Mouse (Mus musculus): ENCODE data around the gene Cabp1. TPM values are rescaled to one million over a fixed set of nuclear protein-coding genes. Genes with fewer than 3 reads are reported as not detected.

Gene Cabp1
- polyA plus RNA-seq, 1 experiment from 2014 or later, result 1.1 TPM

- peaks cover 47% of the 10 kb centered on the region for H3K4me1 ChIP-seq (replicated peaks)
- WGBS, result 38% methylated on average over 12 of the region's 12 CpGs
- no peak for ATAC-seq (ENCODE audit: insufficient number of reproducible peaks, insufficient read depth, low FRiP score, low TSS enrichment, low read depth)
Observed at GRCm38 (mm10) chr5:115159165-115159564, 35.0 kb downstream of the Cabp1 start.

GRCm38 (mm10) chr5:115158040-115158983, 35.9 kb downstream of the Cabp1 start, which contains the start of gene Mlec:
Gene Mlec (minus strand): TSS chr5:115158179.
- WGBS, result under 1% methylated on average over 71 of the region's 78 CpGs
- peaks cover 53% of the 10 kb centered on the region for H3K4me1 ChIP-seq (replicated peaks)

More at GRCm38 (mm10) chr5:115159165-115159564, 35.0 kb downstream of the Cabp1 start:
- Histone ChIP-seq H3K9ac (replicated peaks) (peak overlapping the region; percentile 78), H3K4me2 (peak overlapping the region; percentile 82), H3K4me3 (replicated peaks) (peak overlapping the region; percentile 98), H3K27me3 (no peaks in the 10 kb centered on the region), H3K9me3 (no peaks in the 10 kb centered on the region), H3K27ac (peak overlapping the region; percentile 96), H3K36me3 (no peaks in the 10 kb centered on the region)

GRCm38 (mm10) chr5:115156933-115157589, 37.1 kb downstream of the Cabp1 start:
- Histone ChIP-seq H3K4me2 (peak overlapping the region; percentile 82), H3K9ac (replicated peaks) (peak overlapping the region; percentile 97), H3K36me3 (peaks cover 3% of the 10 kb centered on the region; the same call in 1 of the 2 replicates), H3K4me1 (replicated peaks) (peaks cover 63% of the 10 kb centered on the region), H3K27ac (peak overlapping the region; percentile 96), H3K27me3 (no peaks in the 10 kb centered on the region), H3K4me3 (replicated peaks) (peak overlapping the region; percentile 98), H3K9me3 (no peaks in the 10 kb centered on the region)
- WGBS, result 1% methylated on average over 26 of the region's 26 CpGs
- ATAC-seq (ENCODE audit: insufficient number of reproducible peaks, insufficient read depth, low FRiP score, low TSS enrichment, low read depth), result no peak

More at GRCm38 (mm10) chr5:115158040-115158983, 35.9 kb downstream of the Cabp1 start, which contains the start of gene Mlec:
- peaks cover 3% of the 10 kb centered on the region; the same call in 1 of the 2 replicates for H3K36me3 ChIP-seq
- peak; percentile 97 for ATAC-seq (ENCODE audit: insufficient number of reproducible peaks, insufficient read depth, low FRiP score, low TSS enrichment, low read depth)
- H3K4me3 ChIP-seq (replicated peaks), result peak within 1 kb of the TSS; percentile 98
- H3K4me2 ChIP-seq, result peak within 1 kb of the TSS; percentile 82
- H3K27ac ChIP-seq, result peak within 1 kb of the TSS; percentile 96
- peak within 1 kb of the TSS; percentile 97 for H3K9ac ChIP-seq (replicated peaks)
- H3K9me3 ChIP-seq, result no peaks in the 10 kb centered on the region
- H3K27me3 ChIP-seq, result no peaks in the 10 kb centered on the region

GRCm38 (mm10) chr5:115156401-115156800, 37.8 kb downstream of the Cabp1 start:
- H3K4me3 ChIP-seq (replicated peaks), result peak overlapping the region; percentile 98
- 0 out of 2 replicates have a peak overlapping the region, but pooled peaks have one; percentile 14 for H3K27ac ChIP-seq
- peaks cover 65% of the 10 kb centered on the region for H3K4me1 ChIP-seq (replicated peaks)
- whole genome bisulfite sequencing, result 60% methylated on average over 7 of the region's 7 CpGs
- peak overlapping the region; percentile 82 for H3K4me2 ChIP-seq
- no peaks in the 10 kb centered on the region for H3K27me3 ChIP-seq
- H3K9me3 ChIP-seq, result no peaks in the 10 kb centered on the region
- ATAC-seq (ENCODE audit: insufficient number of reproducible peaks, insufficient read depth, low FRiP score, low TSS enrichment, low read depth), result no peak
- H3K36me3 ChIP-seq, result peaks cover 7% of the 10 kb centered on the region; the same call in 1 of the 2 replicates
- peak overlapping the region; percentile 97 for H3K9ac ChIP-seq (replicated peaks)

- H3K36me3 ChIP-seq, result peaks cover 12% of the 10 kb centered on the region
- 38% methylated on average over 5 of the region's 5 CpGs for WGBS
- no peaks in the 10 kb centered on the region for H3K27me3 ChIP-seq
- H3K27ac ChIP-seq, result peak overlapping the region; percentile 14; the same call in 1 of the 2 replicates
- peak overlapping the region; percentile 97; the same call in 1 of the 2 replicates for H3K9ac ChIP-seq (replicated peaks)
- H3K4me3 ChIP-seq (replicated peaks), result peak overlapping the region; percentile 98
- ATAC-seq (ENCODE audit: insufficient number of reproducible peaks, insufficient read depth, low FRiP score, low TSS enrichment, low read depth), result no peak
- peak overlapping the region; percentile 82 for H3K4me2 ChIP-seq
- H3K4me1 ChIP-seq (replicated peaks), result peaks cover 59% of the 10 kb centered on the region
- H3K9me3 ChIP-seq, result no peaks in the 10 kb centered on the region
Observed at GRCm38 (mm10) chr5:115155831-115156230, 38.4 kb downstream of the Cabp1 start.

- Histone ChIP-seq H3K4me1 (replicated peaks) (peaks cover 56% of the 10 kb centered on the region), H3K27me3 (no peaks in the 10 kb centered on the region), H3K4me3 (replicated peaks) (peak overlapping the region; percentile 98), H3K27ac (0 out of 2 replicates have a peak overlapping the region, but pooled peaks have one; percentile 17), H3K9ac (replicated peaks) (peak overlapping the region; percentile 97; the same call in 1 of the 2 replicates), H3K36me3 (peaks cover 19% of the 10 kb centered on the region), H3K9me3 (no peaks in the 10 kb centered on the region), H3K4me2 (peak overlapping the region; percentile 82)
- 75% methylated on average over 13 of the region's 13 CpGs for WGBS
- no peak for ATAC-seq (ENCODE audit: insufficient number of reproducible peaks, insufficient read depth, low FRiP score, low TSS enrichment, low read depth)
Observed at GRCm38 (mm10) chr5:115155156-115155631, 39.0 kb downstream of the Cabp1 start.

- Histone ChIP-seq H3K27ac (peak overlapping the region; percentile 67; the same call in 1 of the 2 replicates), H3K36me3 (peaks cover 46% of the 10 kb centered on the region), H3K9ac (replicated peaks) (no peak overlapping the region), H3K4me2 (peak overlapping the region; percentile 19; the same call in 1 of the 2 replicates), H3K9me3 (no peaks in the 10 kb centered on the region), H3K4me3 (replicated peaks) (no peak overlapping the region), H3K27me3 (no peaks in the 10 kb centered on the region), H3K4me1 (replicated peaks) (peaks cover 52% of the 10 kb centered on the region)
- no peak for ATAC-seq (ENCODE audit: insufficient number of reproducible peaks, insufficient read depth, low FRiP score, low TSS enrichment, low read depth)
- 47% methylated on average over 8 of the region's 8 CpGs for WGBS
Observed at GRCm38 (mm10) chr5:115152132-115152956, 41.8 kb downstream of the Cabp1 start.

GRCm38 (mm10) chr5:115151457-115151856, 42.7 kb downstream of the Cabp1 start:
- no peaks in the 10 kb centered on the region for H3K27me3 ChIP-seq
- no peak for ATAC-seq (ENCODE audit: insufficient number of reproducible peaks, insufficient read depth, low FRiP score, low TSS enrichment, low read depth)
- H3K9ac ChIP-seq (replicated peaks), result no peak overlapping the region
- H3K4me2 ChIP-seq, result no peak overlapping the region
- peaks cover 54% of the 10 kb centered on the region for H3K36me3 ChIP-seq
- 0 out of 2 replicates have a peak overlapping the region, but pooled peaks have one; percentile 9 for H3K27ac ChIP-seq
- peaks cover 44% of the 10 kb centered on the region for H3K4me1 ChIP-seq (replicated peaks)
- H3K4me3 ChIP-seq (replicated peaks), result no peak overlapping the region
- WGBS, result 80% methylated on average over 13 of the region's 13 CpGs
- H3K9me3 ChIP-seq, result no peaks in the 10 kb centered on the region

- peaks cover 59% of the 10 kb centered on the region for H3K36me3 ChIP-seq
- no peaks in the 10 kb centered on the region for H3K9me3 ChIP-seq
- no peak overlapping the region for H3K27ac ChIP-seq
Observed at GRCm38 (mm10) chr5:115150991-115151390, 43.2 kb downstream of the Cabp1 start.

More at GRCm38 (mm10) chr5:115150991-115151390, 43.2 kb downstream of the Cabp1 start:
- H3K27me3 ChIP-seq, result no peaks in the 10 kb centered on the region
- WGBS, result 71% methylated on average over 5 of the region's 5 CpGs
- H3K4me3 ChIP-seq (replicated peaks), result no peak overlapping the region
- no peak overlapping the region for H3K9ac ChIP-seq (replicated peaks)
- ATAC-seq (ENCODE audit: insufficient number of reproducible peaks, insufficient read depth, low FRiP score, low TSS enrichment, low read depth), result no peak
- no peak overlapping the region for H3K4me2 ChIP-seq
- H3K4me1 ChIP-seq (replicated peaks), result peaks cover 40% of the 10 kb centered on the region

All from limb, embryonic 12.5 days (tissue).